Mouse (Mus musculus) cerebellum, adult 18-20 months (tissue): ENCODE results near the gene Celf2.

Experiments used
- DNase-seq, 2 experiments: peaks; one replicate each; pipeline ENCODE4 v3.0.0; 2021

The Celf2 gene

DNA sequence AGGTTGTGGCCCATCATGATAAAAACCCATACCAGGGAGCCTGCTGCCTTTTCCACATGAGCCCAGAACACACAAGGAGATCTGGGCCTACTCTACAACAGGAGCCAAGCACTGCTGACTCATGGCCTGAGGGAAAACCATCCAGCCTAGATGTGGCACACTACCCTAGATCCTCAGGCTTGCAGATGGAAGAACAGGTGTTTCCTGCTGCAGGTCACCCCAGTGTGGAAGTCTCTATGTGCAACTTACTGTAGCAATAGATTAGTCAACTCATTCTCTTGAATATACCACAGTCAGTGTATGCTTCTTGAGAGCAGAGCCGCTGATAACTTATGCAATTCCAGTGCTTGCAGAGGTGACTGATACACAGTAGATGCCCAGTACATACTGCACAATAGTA is 612.5 kb downstream of the Celf2 start:
- no peak for DNase-seq

DNA sequence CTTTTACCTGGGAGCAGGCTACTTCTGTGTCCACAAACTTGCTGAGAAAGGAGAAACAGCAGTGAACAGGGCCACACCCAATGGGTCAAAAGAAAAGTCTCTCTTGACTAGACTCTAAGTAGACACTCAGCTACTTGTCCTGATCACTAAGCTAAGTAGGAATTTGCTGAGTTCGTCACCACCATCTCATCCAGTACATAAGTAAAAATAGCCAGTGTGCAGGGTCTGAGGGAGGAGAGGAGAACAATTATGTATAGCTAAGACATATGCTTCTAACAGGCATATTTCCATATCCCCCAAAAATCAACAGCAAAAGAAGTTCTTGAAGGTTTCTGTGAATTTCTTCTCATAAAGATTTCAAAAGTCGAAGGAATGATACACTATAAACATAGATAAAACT is 615.8 kb downstream of the Celf2 start:
- DNase-seq = no peak

DNA sequence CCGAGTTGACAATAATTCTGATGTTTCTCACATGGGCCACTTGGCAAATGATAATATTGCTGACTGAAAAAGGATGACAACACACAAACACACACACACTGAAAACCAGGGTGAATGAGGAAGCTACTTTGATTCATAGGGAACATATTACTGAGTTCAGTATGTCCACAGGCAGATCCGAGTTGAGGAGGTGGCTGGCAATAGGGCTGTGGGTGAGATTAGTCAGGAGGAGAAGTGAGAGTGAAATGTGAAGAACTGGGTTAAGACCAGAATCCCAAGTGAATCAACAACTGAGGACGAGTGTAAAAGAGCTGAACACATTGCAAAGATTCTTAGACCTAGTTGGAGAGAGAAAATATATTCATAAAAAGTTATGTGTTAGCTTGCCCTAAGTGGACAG is 616.3 kb downstream of the Celf2 start:
- no peak for DNase-seq

DNA sequence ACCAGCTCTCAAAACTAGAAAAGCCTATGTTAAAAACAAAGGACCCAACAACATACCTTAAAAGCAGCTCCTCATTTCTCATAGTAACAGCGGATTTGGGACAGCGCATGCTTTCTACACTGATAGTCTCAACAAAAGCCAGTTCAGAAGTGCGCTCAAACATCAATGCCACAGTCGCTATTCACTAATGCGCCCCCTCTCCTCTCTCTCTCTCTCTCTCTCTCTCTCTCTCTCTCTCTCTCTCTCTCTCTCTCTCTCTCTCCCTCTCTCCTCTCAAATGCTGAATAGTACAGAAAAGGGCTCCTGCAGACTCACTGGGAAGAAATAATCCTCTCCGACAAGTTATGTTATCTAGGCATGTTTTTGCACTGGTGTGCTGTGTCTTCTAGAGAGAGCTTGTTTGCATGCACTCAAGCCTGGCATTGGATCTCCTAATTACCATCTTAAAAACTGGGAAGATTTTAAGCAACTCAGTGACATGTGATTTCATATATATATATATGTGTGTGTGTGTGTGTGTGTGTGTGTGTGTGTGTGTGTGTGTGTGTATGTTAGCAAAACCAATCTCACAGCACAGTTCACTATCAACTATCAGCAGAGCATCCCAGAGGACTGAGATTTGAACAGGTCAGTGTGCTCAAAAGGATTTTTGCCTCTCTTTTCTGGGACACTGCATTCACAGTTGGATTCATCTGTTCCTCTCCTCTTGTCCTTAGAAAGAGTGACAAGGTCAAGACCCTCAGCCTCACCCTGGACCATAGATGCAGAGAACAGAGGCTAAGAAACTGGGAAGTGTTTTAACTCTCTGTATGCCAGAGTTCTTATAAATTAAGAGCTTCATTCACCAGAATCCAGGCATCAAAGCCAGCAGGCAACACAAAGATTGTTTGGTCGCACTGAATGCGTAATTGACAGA is 624.3 kb downstream of the Celf2 start:
- DNase-seq = peak; percentile 29 to 43

DNA sequence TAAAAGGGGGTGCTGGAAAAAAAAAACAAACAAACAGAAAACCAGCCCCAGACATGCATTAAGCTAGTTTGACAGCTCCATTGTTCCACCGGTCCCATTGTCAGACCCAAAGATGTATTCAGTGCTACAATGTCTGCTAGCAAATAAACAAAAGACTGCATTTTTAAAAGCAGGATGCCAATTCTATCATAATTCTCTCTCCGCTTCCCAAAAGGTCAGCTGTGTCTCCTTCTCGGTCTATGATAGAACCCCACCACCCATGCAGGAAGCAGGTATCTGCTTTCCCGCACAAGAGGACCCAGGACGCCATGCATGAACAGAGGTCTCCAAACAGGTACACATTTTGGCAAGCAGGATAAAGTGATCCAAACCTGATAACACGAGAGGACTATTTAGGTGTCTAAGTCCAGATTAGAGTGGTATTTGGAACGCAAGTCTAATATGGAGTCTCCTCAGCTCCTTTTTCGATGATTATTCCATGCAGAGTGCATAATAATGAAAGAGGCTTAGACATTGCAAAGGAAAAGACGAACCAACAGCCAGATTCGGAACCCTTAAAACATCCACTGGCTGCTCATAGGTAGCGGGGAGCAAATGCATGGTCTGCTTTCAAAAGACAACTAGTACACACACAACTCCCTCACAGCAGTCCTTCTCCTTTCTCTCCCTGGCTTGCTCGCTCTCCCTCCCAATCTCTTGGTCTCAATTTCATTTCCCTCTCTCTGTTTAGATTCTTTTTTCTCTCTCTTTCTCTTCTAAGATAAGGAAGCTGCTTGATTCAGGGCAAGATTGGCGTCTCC is 625.2 kb downstream of the Celf2 start:
- peak; percentile 35 to 66 for DNase-seq

DNA sequence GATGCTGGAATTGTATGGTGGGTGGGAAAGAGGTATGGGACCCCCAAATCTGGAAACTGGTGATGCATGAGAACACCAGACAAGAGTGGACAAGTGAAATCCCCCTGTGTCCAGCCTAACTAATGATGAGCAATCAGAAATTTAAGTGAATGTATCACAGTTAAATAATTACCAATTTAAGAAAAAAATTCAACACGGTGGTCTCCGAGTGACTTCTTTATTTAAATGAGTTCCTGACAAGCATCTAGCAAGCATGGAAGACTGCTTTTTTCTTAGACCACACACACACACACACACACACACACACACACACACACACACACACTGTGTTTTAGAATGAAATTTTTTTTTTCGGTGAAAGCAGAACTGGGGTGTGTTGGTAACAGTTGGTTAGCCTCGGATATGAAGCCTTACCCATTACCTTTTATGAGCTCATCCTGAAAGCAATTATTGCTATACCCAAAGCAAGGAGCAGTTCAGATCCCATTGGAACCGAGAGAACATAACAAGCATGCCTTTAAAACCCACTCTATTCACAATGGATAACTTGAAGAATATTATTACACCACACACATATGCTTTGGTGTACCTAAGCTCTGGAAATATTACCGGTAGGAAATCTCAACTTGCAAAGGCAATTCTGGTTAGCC is 627.0 kb downstream of the Celf2 start:
- DNase-seq = peak in 1 of 2 experiments; percentile 33

DNA sequence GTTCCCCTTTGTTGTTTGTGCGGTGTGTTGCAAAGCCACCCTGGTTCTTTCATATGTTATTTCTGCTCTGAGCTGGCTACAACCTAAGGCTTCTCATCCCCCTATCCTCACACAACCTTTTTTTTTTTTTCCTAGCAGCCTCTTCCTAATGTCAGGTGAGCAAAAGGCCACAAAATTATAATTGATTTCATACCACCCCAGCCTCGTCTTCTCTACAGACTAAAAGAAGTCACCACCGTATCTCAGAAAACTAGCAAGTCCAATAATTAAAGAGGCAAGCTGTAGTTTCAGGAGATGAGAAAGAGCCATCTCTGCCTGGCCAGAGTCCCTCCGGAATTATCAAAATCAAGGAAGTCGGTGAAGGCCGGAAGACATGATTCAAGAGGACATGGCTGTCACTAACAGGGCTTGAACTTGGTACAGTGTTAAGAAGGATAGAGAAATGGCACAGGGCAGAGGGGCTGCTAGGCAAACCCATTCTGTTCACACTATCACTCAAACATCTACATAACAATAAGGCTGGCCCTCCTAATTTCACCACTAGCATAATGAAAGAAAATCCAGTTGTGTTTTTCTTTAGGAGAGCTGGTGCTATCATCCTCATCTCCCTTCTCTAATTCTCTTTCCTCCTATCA is 628.3 kb downstream of the Celf2 start:
- peak in 1 of 2 experiments; percentile 32 for DNase-seq

DNA sequence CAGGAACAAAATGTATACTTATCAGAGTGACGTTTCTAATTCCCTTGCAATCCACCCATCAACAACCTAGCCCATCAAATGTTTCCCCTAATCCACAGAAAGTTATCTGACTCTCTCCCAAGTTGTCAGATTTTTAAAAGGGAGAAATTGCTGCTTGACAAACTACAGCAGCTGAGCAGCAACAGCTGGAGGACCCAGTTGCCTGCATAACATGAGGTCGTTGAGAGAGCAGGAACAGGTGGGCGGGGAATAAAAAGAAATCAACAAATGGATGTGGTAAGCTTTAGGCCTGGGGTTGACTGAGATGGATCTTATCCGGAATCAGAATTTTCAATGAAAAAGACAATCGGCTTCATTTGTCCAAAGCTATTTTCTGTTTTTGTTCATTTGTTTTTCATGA is 632.3 kb downstream of the Celf2 start:
- DNase-seq = no peak

DNA sequence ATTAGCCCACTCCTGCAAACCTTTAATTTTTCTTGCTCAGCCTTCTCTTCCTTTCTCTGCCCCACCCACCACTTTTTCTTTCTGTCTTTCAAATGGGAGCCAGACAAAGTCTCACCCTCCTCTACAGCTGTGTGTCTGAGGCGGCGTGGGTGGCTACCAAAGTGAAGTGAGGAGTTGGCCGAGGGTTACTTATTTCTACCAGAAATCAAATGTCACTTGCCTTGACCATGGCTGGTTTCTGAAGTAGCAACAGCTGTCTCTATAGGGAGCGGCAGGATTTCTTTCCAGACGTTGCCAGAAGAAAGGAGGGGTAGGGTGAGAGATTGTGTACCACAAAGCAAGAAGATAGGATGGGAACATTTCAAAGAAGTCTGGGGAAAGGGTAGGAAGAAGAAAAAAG is 632.8 kb downstream of the Celf2 start:
- DNase-seq = no peak

DNA sequence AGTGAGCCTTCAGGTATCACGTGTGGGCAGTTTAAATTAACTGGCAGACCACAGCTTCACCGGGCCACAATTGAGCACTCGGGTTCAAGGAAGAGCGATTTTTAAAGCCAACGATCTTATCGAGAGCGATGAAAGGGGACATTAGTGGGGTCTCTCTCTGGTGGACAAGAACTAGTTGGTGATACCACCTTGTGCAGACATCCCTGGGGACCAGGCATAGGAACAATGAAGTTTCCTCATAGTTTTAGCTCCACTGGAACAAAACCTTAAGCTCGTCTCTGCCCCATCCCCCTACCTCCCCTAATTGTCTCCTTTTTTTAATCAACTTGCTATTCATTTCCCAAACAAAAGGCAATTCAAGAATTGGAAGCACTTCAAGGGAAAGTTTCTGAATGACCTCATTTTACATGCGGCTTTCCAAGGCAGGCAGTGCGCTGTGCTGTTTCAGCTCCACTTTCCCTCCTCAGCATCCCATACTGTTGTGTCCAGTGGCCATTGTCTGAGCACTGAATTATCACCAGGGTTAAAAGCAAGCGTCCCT is 634.2 kb downstream of the Celf2 start:
- peak; percentile 43 to 48 for DNase-seq

DNA sequence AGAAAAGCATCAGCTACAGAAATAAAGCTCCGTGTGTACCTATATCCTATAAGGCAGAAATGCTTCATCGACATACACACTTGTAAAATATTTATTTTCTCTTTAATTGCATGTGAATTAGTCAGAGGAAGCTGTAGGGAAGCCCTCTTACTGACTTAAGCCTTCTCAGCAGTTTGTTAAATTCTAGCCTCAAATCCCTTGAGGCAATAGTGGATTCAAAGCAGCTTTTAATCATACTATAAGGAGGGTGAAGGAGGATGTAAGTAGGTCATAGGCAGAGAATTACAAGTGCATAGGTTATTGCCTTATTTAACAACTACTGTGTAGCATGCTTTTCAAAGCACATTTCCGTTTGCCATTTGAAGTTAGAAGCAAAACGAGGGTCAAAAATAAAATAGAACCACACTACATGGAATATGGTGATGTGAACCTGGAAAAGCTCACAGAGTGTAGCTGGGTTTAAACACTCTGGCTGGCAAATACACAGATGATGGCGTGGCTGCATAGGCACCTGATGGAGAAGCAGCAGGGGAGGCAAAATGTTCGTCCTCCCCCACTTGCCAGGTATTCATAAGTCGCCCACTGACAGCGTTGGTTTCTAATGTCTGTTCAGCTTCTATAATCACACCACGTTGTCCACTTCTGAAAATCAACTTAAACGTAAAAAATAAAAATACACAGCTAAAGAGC is 635.0 kb downstream of the Celf2 start:
- peak; percentile 74 for DNase-seq

DNA sequence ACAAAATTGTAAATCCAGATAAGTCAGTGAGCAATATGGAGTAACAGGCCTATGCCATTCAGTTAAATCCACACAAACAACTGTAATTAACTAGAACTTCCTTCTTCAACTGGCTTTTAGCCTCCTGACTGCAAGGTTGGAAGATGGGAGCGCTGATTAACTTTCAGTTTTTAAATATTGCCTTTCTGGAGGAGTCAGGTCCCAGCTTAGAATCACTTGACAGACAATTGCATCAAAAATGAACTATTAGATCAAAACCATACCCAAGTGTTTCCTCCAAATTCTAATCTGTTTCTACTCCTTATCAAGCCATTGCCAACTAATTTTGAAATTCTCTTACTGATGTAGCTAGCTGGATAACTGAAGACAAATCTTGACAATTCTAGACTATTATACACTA is 635.7 kb downstream of the Celf2 start:
- peak in 1 of 2 experiments; percentile 24 for DNase-seq

DNA sequence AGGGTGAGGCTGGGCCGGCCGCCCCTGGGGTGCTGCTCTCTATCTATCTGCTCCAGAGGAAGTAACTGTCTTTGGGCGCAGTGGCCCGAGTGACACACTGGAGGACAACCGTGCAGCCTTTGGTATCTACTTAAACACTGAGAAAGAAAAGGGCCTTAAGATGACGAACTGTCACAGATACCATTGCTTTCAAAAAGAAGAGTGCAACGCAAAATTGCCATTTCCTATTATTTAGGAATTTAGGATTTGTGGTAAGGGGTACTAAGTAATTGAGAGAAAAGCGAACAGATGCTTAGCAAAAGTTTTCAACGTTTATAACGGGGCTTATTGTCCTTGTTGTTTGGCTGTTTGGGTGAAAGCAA is 636.5 kb downstream of the Celf2 start:
- DNase-seq = no peak

DNA sequence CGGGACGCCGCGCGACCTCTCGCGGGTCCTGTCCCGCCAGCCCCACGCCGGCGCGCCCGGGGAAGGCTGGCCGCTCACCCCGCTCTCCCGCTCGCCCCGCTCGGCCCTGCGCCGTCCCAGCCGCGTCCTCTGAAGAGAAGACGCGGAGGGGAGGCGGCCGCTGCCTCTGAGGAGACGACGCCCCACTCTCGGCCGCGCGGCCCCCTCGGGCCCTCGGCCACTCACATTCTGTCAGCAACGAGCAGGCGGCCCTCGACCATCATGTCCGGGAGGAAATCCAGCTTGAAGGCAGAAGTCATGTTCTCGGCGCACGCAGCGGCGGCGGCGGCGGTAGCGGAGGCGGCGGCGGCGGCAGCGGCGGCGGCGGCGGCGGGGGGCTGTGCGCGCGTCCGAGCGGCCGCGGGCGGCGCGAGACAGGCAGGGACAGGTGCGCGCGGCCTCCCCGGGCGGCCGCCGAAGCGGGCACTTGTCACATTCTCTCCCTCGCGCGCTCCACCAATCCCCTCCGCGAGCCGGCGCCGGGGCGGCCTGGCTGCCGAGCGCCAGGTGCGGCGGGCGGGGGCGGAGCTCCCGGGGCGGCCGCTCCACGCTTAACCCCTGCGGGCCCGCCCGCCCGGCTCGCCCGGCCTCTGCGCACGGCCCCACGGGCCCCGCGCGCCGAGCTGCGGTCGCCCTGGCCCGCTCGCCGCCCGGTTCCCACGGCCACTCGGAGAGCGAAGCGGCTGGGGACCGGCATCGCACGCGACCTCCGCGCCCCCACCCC is 637.1 kb downstream of the Celf2 start:
- peak; percentile 83 to 90 for DNase-seq

DNA sequence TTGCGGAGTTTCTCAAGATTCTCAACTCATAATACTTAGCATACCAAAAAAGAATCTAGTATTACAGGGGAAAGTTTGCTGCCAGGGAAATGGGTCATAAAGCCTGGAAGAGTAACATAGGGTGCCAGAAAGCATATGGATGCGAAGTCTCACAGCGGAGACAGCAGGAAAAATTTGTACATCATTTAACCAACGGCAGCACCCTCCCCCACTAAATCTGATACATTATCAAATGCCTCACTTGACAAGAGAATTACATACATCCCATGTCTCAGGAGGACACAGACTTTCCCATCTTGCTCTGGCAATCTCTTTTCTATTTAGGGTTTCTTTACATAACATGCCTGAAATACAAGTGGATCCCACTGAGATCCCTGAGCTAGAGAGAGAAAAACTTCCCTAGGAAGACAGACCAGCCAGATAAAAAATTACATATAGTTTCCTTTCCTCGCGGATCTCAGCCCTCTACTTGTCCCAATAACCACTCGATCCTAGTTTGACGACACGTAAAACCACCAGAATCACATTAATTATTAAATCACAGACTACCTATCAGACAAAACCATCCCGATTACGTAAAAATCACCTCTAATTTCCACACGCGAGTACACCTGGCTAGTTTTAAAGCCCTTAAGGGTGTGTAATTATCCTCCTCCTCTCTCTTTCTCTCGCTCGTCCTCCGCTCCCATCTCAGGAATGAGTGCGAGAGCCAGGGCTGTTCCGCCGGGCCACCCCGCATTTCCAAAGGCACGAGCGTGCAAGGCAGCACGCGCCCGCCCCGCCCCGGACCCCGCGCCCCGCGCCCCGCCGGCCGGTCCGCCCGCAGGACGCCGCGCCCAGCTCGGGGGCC is 637.9 kb downstream of the Celf2 start:
- peak; percentile 42 to 53 for DNase-seq

DNA sequence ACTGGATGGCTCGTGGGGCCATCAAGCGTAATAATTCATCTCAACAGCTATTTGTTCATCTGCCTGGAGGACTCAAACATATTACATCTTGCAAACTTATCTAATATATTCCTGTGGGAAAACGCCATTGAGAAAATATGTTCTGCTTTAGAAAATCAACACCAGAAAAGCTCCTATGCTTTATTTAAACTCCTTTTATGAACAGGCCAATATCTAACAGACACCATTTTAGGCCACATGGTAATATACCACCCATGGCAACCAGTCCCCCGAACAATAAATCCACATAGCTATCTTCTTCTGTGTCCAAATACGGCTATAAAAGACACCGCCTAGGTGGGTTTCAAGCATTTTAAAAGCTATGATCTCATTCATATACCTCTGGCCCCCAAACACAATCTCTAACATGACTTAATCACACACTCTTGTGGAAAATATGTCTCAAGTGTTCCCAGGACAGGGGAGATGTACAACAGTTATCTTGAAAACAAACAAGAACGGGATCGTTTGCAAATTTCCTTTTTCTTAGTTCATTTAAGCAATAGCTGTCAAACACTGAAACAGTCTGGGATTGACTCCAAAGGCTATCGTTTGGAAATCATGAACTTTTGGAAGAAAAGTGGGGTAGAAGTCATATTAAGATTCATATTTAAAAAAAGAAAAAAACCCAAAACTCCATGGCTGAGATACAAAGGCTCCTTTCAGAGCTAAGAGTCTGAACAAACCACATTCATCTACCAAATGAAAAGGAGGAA is 639.2 kb downstream of the Celf2 start:
- no peak for DNase-seq

DNA sequence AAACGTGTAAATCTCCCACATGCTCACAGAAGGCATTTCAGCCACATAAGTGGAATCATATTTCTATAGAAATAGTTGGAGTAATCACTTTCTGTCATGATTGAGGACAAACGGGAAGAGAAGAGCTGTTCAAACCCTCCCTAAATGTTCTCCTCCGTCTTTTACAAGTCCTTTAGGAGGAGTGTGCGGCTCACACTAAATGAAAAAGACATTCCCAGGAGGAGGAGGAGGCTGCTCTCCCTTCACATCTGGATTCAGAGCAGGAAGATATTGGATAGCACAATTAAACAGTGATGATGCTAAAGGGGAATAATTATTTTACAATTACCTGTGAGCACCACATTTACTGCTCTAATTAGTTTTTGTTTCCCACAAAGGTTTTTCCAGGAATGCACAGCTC is 642.1 kb downstream of the Celf2 start:
- no peak for DNase-seq

DNA sequence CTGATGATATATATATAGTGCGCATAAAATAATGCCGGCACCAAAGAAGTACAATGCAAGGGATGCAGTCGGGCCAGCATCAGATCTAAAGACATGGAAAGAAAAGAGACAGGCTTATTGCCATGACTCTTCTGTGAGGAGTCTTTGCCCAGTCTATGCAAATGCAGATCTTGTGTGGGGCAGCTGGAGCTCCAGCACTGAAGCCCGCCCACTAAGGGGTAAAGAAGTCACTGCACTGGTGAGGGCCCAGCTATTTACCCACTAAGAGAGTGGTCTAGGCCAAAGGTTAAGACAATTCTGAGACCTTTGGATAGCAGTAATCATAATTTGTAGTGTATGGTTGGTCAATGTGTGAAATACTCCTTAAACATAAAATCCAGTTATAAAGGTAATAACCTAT is 643.6 kb downstream of the Celf2 start:
- DNase-seq = no peak

DNA sequence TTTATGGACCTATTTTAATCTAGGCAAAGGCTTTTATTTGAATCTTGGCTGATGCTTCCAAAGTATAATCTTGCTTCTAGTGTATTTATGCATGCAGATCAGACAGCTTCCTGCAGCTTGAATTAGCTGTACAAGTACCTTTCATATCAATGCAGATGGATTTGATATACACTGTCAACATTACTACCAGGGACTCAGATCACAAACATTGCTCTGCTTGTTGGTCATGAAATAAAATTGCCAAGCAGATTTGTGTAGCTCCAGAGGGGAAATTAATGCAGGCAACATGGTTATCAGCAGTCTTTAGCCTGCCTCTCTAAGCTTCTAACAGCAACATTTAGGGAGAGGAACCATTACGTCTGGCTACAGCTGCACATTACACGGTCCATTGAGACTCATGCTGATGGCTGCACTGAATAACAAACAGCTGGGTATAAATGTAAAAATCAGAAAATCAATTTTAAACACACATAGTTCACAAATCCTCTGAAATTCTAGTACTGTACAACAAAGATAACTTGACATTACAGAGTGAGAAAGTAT is 659.2 kb downstream of the Celf2 start:
- DNase-seq = no peak
